Mouse (Mus musculus) hindbrain, embryonic 14.5 days (tissue): ENCODE measurements at regions not wholly inside any gene's neighbourhood (a gene's known extent, or its start where the extent isn't known, plus 50 kb on each side); places are given as distances from the start of the nearest gene placed in this dataset. TPM values are rescaled to one million over a fixed set of nuclear protein-coding genes. Genes with fewer than 3 reads are reported as not detected.

Experiments used
- ATAC-seq: fragments of 200-750 bp; cut with Nextera tagmentation; 2 replicates; pipeline ENCODE4 v1.8.0; 2017; ENCODE audit warnings: moderate number of reproducible peaks, mild to moderate bottlenecking, moderate TSS enrichment, moderate library complexity; ENCODE audit not compliant: low FRiP score
- DNase-seq: peaks from one replicate; pipeline ENCODE4 v3.0.0-alpha.2; 2015; ENCODE audit warnings: low spot score
- H3K27ac ChIP-seq: fragments of 300-500 bp; sonication (generic); 2 replicates; pipeline ENCODE4 v1.5.1; 2014; ENCODE audit warnings: mild to moderate bottlenecking, moderate library complexity
- H3K27me3 ChIP-seq: fragments of 300-500 bp; sonication (generic); 2 replicates; pipeline ENCODE4 v1.6.1; 2014; ENCODE audit warnings: mild to moderate bottlenecking, low read length, mixed read lengths; ENCODE audit not compliant: control insufficient read depth, insufficient read depth
- H3K36me3 ChIP-seq: fragments of 300-500 bp; sonication (generic); replicated peaks from 2 replicates; pipeline ENCODE4 v1.6.1; 2014; ENCODE audit not compliant: control insufficient read depth, insufficient read depth
- H3K4me1 ChIP-seq: fragments of 300-500 bp; sonication (generic); replicated peaks from 2 replicates; pipeline ENCODE4 v1.6.1; 2014; ENCODE audit warnings: antibody characterized with exemption, low read length, mixed read lengths; ENCODE audit not compliant: control insufficient read depth, insufficient read depth
- H3K4me2 ChIP-seq: fragments of 300-500 bp; sonication (generic); replicated peaks from 2 replicates; pipeline ENCODE4 v1.6.1; 2014; ENCODE audit warnings: mild to moderate bottlenecking, moderate library complexity
- H3K4me3 ChIP-seq: fragments of 300-500 bp; sonication (generic); replicated peaks from 2 replicates; pipeline ENCODE4 v1.5.1; 2014; ENCODE audit warnings: mild to moderate bottlenecking, low read length
- H3K9ac ChIP-seq: fragments of 300-500 bp; sonication (generic); 2 replicates; pipeline ENCODE4 v1.6.1; 2014
- H3K9me3 ChIP-seq: fragments of 300-500 bp; sonication (generic); 2 replicates; pipeline ENCODE4 v1.6.1; 2016; ENCODE audit warnings: low read length; ENCODE audit not compliant: control insufficient read depth
- WGBS: fragments of 180-500 bp; shearing (Covaris S2); extraction: QIAGEN DNeasy Blood & Tissue Kit; methylation state at CpG from one replicate; pipeline ENCODE4 v1.1.7; 2014; 5-methylcytosine and 5-hydroxymethylcytosine counted together
- microRNA-seq: library from miRNA; unstranded; fragments of <30 nt; microRNA quantifications from one replicate; pipeline ENCODE4, GENCODE M21; 2016

DNA sequence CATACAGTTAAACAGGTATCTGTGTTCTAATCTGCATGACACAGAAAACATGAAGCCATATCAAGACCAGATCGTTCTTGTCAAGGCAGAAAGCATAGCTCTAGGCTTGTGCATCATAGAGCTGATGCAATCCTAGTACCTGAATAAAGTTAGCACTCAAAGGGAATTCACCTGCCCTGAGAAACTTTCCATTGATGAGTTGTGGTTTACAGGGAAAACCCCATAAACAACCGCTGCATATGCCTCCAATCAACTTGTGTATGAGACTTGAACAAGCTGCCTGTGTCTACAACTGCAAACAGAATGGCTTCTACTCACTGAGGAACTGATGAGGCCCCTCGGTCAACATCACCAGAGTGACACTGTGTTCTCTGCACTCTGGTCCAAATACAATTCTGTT is 130.6 kb upstream of the Steap4 start:
- 86% methylated on average over 3 of the region's 3 CpGs for whole genome bisulfite sequencing
- no peak for ATAC-seq
- H3K4me3 ChIP-seq = no peak overlapping the region
- H3K36me3 ChIP-seq = no peaks in the 10 kb centered on the region
- H3K9ac ChIP-seq = no peak overlapping the region
- no peak for DNase-seq
- H3K4me1 ChIP-seq = no peaks in the 10 kb centered on the region
- no peaks in the 10 kb centered on the region for H3K27me3 ChIP-seq
- no peaks in the 10 kb centered on the region for H3K9me3 ChIP-seq
- no peak overlapping the region for H3K4me2 ChIP-seq
- no peak overlapping the region for H3K27ac ChIP-seq

GRCm38 (mm10) chr5:7833812-7834211 is 126.4 kb upstream of the Steap4 start:
- Histone ChIP-seq H3K27me3 (no peaks in the 10 kb centered on the region), H3K9ac (no peak overlapping the region), H3K36me3 (no peaks in the 10 kb centered on the region), H3K4me1 (no peaks in the 10 kb centered on the region), H3K27ac (no peak overlapping the region), H3K4me3 (no peak overlapping the region), H3K9me3 (no peaks in the 10 kb centered on the region), H3K4me2 (no peak overlapping the region)
- WGBS = 97% methylated on average over 1 of the region's 1 CpGs
- DNase-seq = no peak
- no peak for ATAC-seq

GRCm38 (mm10) chr5:7863047-7863446 is 97.2 kb upstream of the Steap4 start:
- Histone ChIP-seq H3K27ac (no peak overlapping the region), H3K4me2 (no peak overlapping the region), H3K4me3 (no peak overlapping the region), H3K9ac (no peak overlapping the region), H3K9me3 (no peaks in the 10 kb centered on the region), H3K4me1 (no peaks in the 10 kb centered on the region), H3K36me3 (no peaks in the 10 kb centered on the region), H3K27me3 (no peaks in the 10 kb centered on the region)
- WGBS = 93% methylated on average over 2 of the region's 2 CpGs
- no peak for DNase-seq
- no peak for ATAC-seq

DNA sequence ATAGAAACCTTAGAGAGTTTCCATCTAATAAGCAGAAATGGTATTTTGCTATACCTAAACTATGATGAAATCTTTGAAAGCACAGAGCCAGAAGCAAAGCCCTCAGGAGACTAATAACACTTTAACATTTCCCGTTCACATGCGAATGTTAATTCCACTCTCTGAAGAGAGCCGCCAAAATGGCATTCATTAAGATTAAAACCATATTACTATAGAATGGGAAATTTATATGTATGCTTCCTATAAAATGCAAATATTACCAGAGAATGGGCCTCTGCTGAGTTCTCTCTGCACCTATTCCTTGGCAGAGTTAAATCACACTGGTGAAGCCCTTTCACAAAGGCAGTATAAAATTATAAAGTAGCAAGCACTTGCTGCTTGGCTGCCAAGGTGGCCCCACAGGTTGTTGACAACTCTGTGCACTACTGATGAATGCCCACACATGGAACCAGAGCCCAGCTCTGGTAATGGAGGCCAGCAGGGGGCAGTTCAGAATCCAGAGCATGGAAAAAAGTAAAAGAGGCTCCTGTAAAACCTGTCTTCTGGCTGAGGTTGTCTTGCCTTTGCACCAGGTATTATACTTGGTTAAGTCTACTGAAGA is 94.1 kb upstream of the Steap4 start:
- DNase-seq = no peak
- no peaks in the 10 kb centered on the region for H3K9me3 ChIP-seq
- H3K27ac ChIP-seq = no peak overlapping the region
- 76% methylated on average over 3 of the region's 3 CpGs for WGBS
- ATAC-seq = no peak
- no peaks in the 10 kb centered on the region for H3K36me3 ChIP-seq
- no peak overlapping the region for H3K4me2 ChIP-seq
- no peak overlapping the region for H3K4me3 ChIP-seq
- H3K27me3 ChIP-seq = no peaks in the 10 kb centered on the region
- no peak overlapping the region for H3K9ac ChIP-seq
- no peaks in the 10 kb centered on the region for H3K4me1 ChIP-seq

DNA sequence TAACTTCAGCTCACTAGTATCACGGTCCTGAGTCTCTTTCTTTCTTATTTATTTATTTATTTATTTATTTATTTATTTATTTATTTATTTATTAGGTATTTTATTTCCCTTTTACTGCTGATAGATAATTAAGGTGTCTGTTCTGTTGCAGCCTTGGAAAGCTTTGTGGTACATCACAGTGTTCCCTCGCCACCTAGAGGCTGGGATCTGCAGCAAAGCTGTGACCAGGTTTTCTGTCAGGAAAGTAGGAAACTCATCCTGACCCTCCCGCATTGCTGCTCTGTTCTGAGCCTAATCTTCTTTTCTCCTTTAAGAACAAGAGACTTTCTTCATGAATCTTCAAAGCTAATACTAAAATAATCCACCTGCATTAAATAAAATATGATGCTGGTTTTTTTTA is 60.7 kb upstream of the Steap4 start:
- H3K36me3 ChIP-seq = no peaks in the 10 kb centered on the region
- no peak overlapping the region for H3K4me2 ChIP-seq

More for the DNA sequence above, 60.7 kb upstream of the Steap4 start:
- WGBS = 68% methylated on average over 3 of the region's 3 CpGs
- no peak overlapping the region for H3K27ac ChIP-seq
- peak; percentile 72; the same call in 1 of the 2 replicates for ATAC-seq
- no peak overlapping the region for H3K9ac ChIP-seq
- H3K4me1 ChIP-seq = no peaks in the 10 kb centered on the region
- no peak overlapping the region for H3K4me3 ChIP-seq
- DNase-seq = peak; percentile 63
- no peaks in the 10 kb centered on the region for H3K9me3 ChIP-seq
- no peaks in the 10 kb centered on the region for H3K27me3 ChIP-seq

Small RNAs in the stretch of these regions (microRNA-seq; reads per million reads assigned to microRNA genes)
- not detected for gene Gm22196
